Comparison of ENCODE assay signal across 16 mouse cellular contexts in genomic region chr1:89465417-89466002, GRCm38 (mm10). TPM values are rescaled to one million over a fixed set of nuclear protein-coding genes. Genes with fewer than 3 reads are reported as not detected.
DNase-seq lines count a peak whose midpoint lies in the region; ATAC-seq and TF ChIP-seq lines count a peak whose summit lies in the region.
"Had no signal": no experiment of that assay in that cellular context is flagged by ENCODE, and none has a peak within 500 bp of the region (broad histone marks: within the 10 kb centered on the region; RNA-seq: fewer than 3 reads in every experiment).

No protein-coding gene starts in this region.

- no peak overlapping the region for H3K27ac ChIP-seq in embryonic facial prominence, embryonic 14.5 days (replicated peaks; ENCODE audit: low read depth, low read length)
- H3K27ac ChIP-seq in embryonic facial prominence, embryonic 10.5 days (replicated peaks): no peak overlapping the region
- H3K27ac ChIP-seq in hindbrain, embryonic 15.5 days (replicated peaks): 0 out of 2 replicates have a peak overlapping the region, but pooled peaks have one; percentile 8
- H3K27ac ChIP-seq in hindbrain, embryonic 13.5 days: no peak overlapping the region
- H3K27ac ChIP-seq in forebrain, postnatal 0 days (ENCODE audit: low read depth, low read length): no peak overlapping the region
- H3K27ac ChIP-seq: embryonic facial prominence, embryonic 15.5 days; kidney, postnatal 0 days; neural tube, embryonic 12.5 days had no signal

- no peak for DNase-seq in embryonic facial prominence, embryonic 14.5 days (ENCODE audit: low spot score)
- DNase-seq in embryonic facial prominence, embryonic 10.5 days (ENCODE audit: low spot score): no peak
- peak; percentile 66 for DNase-seq in ES-CJ7 (ENCODE audit: low read depth, low spot score)
- peak; percentile 53 for DNase-seq in forebrain, postnatal 0 days
- no peak for DNase-seq in Muller cell, postnatal 12 days (ENCODE audit: inconsistent ontology term)
- DNase-seq in lung, postnatal 25 days (ENCODE audit: low spot score): no peak
- DNase-seq: gastrocnemius, postnatal 36 days; liver; lung, postnatal 14 days; spleen, adult 18-20 months; thymus, postnatal 14 days had no signal

- H3K9me3 ChIP-seq in embryonic facial prominence, embryonic 14.5 days (ENCODE audit: control insufficient read depth, low read length): no peaks in the 10 kb centered on the region
- no peaks in the 10 kb centered on the region for H3K9me3 ChIP-seq in embryonic facial prominence, embryonic 10.5 days
- H3K9me3 ChIP-seq in hindbrain, embryonic 15.5 days: no peaks in the 10 kb centered on the region
- H3K9me3 ChIP-seq in hindbrain, embryonic 13.5 days: no peaks in the 10 kb centered on the region
- H3K9me3 ChIP-seq in forebrain, postnatal 0 days (ENCODE audit: low read length): no peaks in the 10 kb centered on the region
- H3K9me3 ChIP-seq: embryonic facial prominence, embryonic 15.5 days; neural tube, embryonic 12.5 days had no signal

- H3K4me2 ChIP-seq in embryonic facial prominence, embryonic 14.5 days (ENCODE audit: low read depth, low read length): no peak overlapping the region
- H3K4me2 ChIP-seq in hindbrain, embryonic 15.5 days: no peak overlapping the region
- H3K4me2 ChIP-seq in hindbrain, embryonic 13.5 days: no peak overlapping the region
- no peak overlapping the region for H3K4me2 ChIP-seq in forebrain, postnatal 0 days (ENCODE audit: low read depth)
- H3K4me2 ChIP-seq: embryonic facial prominence, embryonic 15.5 days; neural tube, embryonic 12.5 days had no signal

- 0 out of 2 replicates have a peak, but pooled peaks have one; percentile 35 for ATAC-seq in embryonic facial prominence, embryonic 14.5 days (ENCODE audit: low read depth)
- no peak for ATAC-seq in hindbrain, embryonic 15.5 days (ENCODE audit: low FRiP score, low read depth)
- ATAC-seq in hindbrain, embryonic 13.5 days (ENCODE audit: low FRiP score): no peak
- peak; percentile 70 for ATAC-seq in forebrain, postnatal 0 days

- peaks cover 44% of the 10 kb centered on the region for H3K4me1 ChIP-seq in embryonic facial prominence, embryonic 14.5 days (ENCODE audit: control insufficient read depth, insufficient read depth, low read length)
- H3K4me1 ChIP-seq in embryonic facial prominence, embryonic 10.5 days: peaks cover 92% of the 10 kb centered on the region
- H3K4me1 ChIP-seq in hindbrain, embryonic 15.5 days (replicated peaks): peaks cover 55% of the 10 kb centered on the region
- H3K4me1 ChIP-seq in hindbrain, embryonic 13.5 days (replicated peaks): peaks cover 86% of the 10 kb centered on the region
- peaks cover 13% of the 10 kb centered on the region for H3K4me1 ChIP-seq in forebrain, postnatal 0 days (ENCODE audit: insufficient read depth)

- H3K4me3 ChIP-seq in embryonic facial prominence, embryonic 14.5 days (ENCODE audit: low read depth, low read length): no peak overlapping the region
- no peak overlapping the region for H3K4me3 ChIP-seq in embryonic facial prominence, embryonic 10.5 days
- H3K4me3 ChIP-seq in hindbrain, embryonic 15.5 days: no peak overlapping the region
- no peak overlapping the region for H3K4me3 ChIP-seq in hindbrain, embryonic 13.5 days
- no peak overlapping the region for H3K4me3 ChIP-seq in forebrain, postnatal 0 days (ENCODE audit: low read depth, low read length)
- H3K4me3 ChIP-seq: embryonic facial prominence, embryonic 15.5 days; neural tube, embryonic 12.5 days had no signal

- H3K27me3 ChIP-seq in embryonic facial prominence, embryonic 14.5 days (replicated peaks; ENCODE audit: control insufficient read depth, insufficient read depth, low read length): no peaks in the 10 kb centered on the region
- H3K27me3 ChIP-seq in embryonic facial prominence, embryonic 10.5 days (replicated peaks; ENCODE audit: low read depth, poor library complexity, severe bottlenecking): no peaks in the 10 kb centered on the region
- H3K27me3 ChIP-seq in hindbrain, embryonic 15.5 days: no peaks in the 10 kb centered on the region
- H3K27me3 ChIP-seq in hindbrain, embryonic 13.5 days: no peaks in the 10 kb centered on the region
- no peaks in the 10 kb centered on the region for H3K27me3 ChIP-seq in forebrain, postnatal 0 days (ENCODE audit: insufficient read depth, low read length)
- H3K27me3 ChIP-seq: embryonic facial prominence, embryonic 15.5 days; neural tube, embryonic 12.5 days had no signal

- TF ChIP-seq CTCF in forebrain, postnatal 0 days (IDR thresholded peaks at IDR 0.05; ENCODE audit: low read depth): no peak

- 44% methylated on average over 5 of the region's 5 CpGs for WGBS in embryonic facial prominence, embryonic 14.5 days
- WGBS in embryonic facial prominence, embryonic 10.5 days: 25% methylated on average over 5 of the region's 5 CpGs
- 23% methylated on average over 5 of the region's 5 CpGs for WGBS in hindbrain, embryonic 15.5 days
- WGBS in hindbrain, embryonic 13.5 days: 18% methylated on average over 5 of the region's 5 CpGs
- 21% methylated on average over 5 of the region's 5 CpGs for WGBS in forebrain, postnatal 0 days

- no peak overlapping the region for H3K9ac ChIP-seq in embryonic facial prominence, embryonic 14.5 days (ENCODE audit: low read depth, low read length)
- H3K9ac ChIP-seq in hindbrain, embryonic 15.5 days: no peak overlapping the region
- no peak overlapping the region for H3K9ac ChIP-seq in hindbrain, embryonic 13.5 days
- no peak overlapping the region for H3K9ac ChIP-seq in forebrain, postnatal 0 days
- H3K9ac ChIP-seq: embryonic facial prominence, embryonic 15.5 days; neural tube, embryonic 12.5 days had no signal

- no peaks in the 10 kb centered on the region for H3K36me3 ChIP-seq in embryonic facial prominence, embryonic 14.5 days (ENCODE audit: control insufficient read depth, insufficient read depth, low read length)
- H3K36me3 ChIP-seq in embryonic facial prominence, embryonic 10.5 days (replicated peaks): peaks cover 6% of the 10 kb centered on the region
- no peaks in the 10 kb centered on the region for H3K36me3 ChIP-seq in hindbrain, embryonic 15.5 days
- H3K36me3 ChIP-seq in hindbrain, embryonic 13.5 days: no peaks in the 10 kb centered on the region
- no peaks in the 10 kb centered on the region for H3K36me3 ChIP-seq in forebrain, postnatal 0 days (ENCODE audit: insufficient read depth)
- H3K36me3 ChIP-seq: embryonic facial prominence, embryonic 15.5 days; neural tube, embryonic 12.5 days had no signal

RNA-seq across cellular contexts. Expression of gene Agap1, which starts 10.9 kb away (rescaled TPM):
- 19.9 and 20.2 TPM in 2 replicates for polyA plus RNA-seq in embryonic facial prominence, embryonic 14.5 days (2014; fragmentation: Nextera tagmentation; extraction: Ambion mirVana)
- 13.6 and 14.8 TPM in 2 replicates for polyA plus RNA-seq in embryonic facial prominence, embryonic 10.5 days (2016; fragmentation: Nextera tagmentation; extraction: Ambion mirVana)
- polyA plus RNA-seq in hindbrain, embryonic 15.5 days (2015; fragmentation: Nextera tagmentation; extraction: Ambion mirVana): 49.8 and 50.0 TPM in 2 replicates
- 48.4 and 51.3 TPM in 2 replicates for polyA plus RNA-seq in hindbrain, embryonic 13.5 days (2015; fragmentation: Nextera tagmentation; extraction: Ambion mirVana)
- total RNA-seq in forebrain, postnatal 0 days (2014; rRNA removed): 108 and 123 TPM in 2 replicates
- polyA plus RNA-seq in forebrain, postnatal 0 days (2015; fragmentation: Nextera tagmentation; extraction: Ambion mirVana): 23.2 and 40.1 TPM in 2 replicates

Comparison
In these comparisons a context has a peak if more than half of its experiments do, and no peak if none do; other contexts are left out.
1. ATAC-seq: peak in embryonic facial prominence, embryonic 14.5 days (single experiment) and forebrain, postnatal 0 days (single experiment); none in hindbrain, embryonic 15.5 days (single experiment) and hindbrain, embryonic 13.5 days (single experiment).
2. DNase-seq: peak in ES-CJ7 (single experiment) and forebrain, postnatal 0 days (single experiment); none in embryonic facial prominence, embryonic 14.5 days (single experiment), embryonic facial prominence, embryonic 10.5 days (single experiment), Muller cell, postnatal 12 days (single experiment) and lung, postnatal 25 days (single experiment).